Mouse (Mus musculus) frontal cortex, postnatal 14 days (tissue): ENCODE measurements around the gene Tnfrsf19.

ENCODE experiments used
- DNase-seq, 2 experiments: peaks; one replicate each; pipeline ENCODE4 v3.0.0; 2022; ENCODE audit warnings: low spot score in 2 of 2

Gene Tnfrsf19

GRCm38 (mm10) chr14:60964016-60964810 is 82.1 kb downstream of the Tnfrsf19 start:
- DNase-seq: no peak

- DNase-seq: no peak
Measured at GRCm38 (mm10) chr14:60957611-60958157, 88.6 kb downstream of the Tnfrsf19 start.

GRCm38 (mm10) chr14:60937481-60938039 is 108.7 kb downstream of the Tnfrsf19 start:
- no peak for DNase-seq

- no peak for DNase-seq
Measured at GRCm38 (mm10) chr14:60935705-60936104, 110.6 kb downstream of the Tnfrsf19 start.

GRCm38 (mm10) chr14:60926011-60926410 is 120.3 kb downstream of the Tnfrsf19 start:
- no peak for DNase-seq

GRCm38 (mm10) chr14:60916661-60917060 is 129.6 kb downstream of the Tnfrsf19 start:
- DNase-seq: no peak
